Mouse (Mus musculus) right cerebral cortex, adult 2 months (tissue): ENCODE measurements around the gene Atp5e.

Source experiments
- DNase-seq, 2 experiments: peaks; one replicate each; pipeline ENCODE4 v3.0.0; 2021 to 2022; ENCODE audit warnings: low spot score in 2 of 2

The Atp5e gene

GRCm38 (mm10) chr2:174463789-174464523, at the start of gene Atp5e:
TSS of gene Atp5e (minus strand) at chr2:174464105.
- DNase-seq: peak; percentile 98

- DNase-seq: no peak
These were observed 45.9 kb upstream of the Atp5e start for GRCm38 (mm10) chr2:174509825-174510224.

- no peak for DNase-seq
These were observed 44.1 kb upstream of the Atp5e start for GRCm38 (mm10) chr2:174507998-174508397.

DNA sequence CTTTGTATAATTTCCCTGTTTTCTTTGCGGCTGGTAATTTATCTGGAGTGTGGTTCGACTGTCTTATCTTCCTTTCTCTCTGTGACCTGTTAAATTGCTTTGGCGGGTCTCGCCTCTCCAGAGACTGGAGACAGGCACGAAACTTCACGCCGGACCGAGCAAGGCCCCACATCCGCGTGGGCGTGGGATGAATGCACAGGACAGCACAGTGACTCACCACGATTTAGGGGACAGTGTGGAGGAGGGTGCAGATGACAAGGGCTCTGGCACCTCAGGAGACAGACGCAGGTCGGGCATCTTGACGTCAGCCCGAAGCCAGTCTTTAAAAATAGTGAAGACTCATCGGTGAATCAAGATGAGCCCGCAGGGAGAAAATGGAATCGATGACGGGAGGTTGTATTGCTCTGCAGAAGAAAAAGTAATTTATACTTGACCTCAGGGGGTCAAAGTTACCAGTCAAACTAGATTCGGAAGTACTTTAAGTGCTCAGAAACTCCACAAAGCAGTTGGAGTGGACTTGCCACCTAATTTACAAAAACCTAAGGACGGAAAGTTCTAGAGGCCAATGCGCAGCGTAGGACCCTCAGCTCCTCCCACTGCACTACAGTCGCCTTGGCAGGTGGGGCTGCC, 39.0 kb upstream of the Atp5e start:
- peak; percentile 14 to 26 for DNase-seq

GRCm38 (mm10) chr2:174502321-174502720, 38.4 kb upstream of the Atp5e start:
- DNase-seq: no peak

- DNase-seq: no peak
These were observed 37.6 kb upstream of the Atp5e start for GRCm38 (mm10) chr2:174501517-174501916.

GRCm38 (mm10) chr2:174500814-174501503, 37.1 kb upstream of the Atp5e start:
- no peak for DNase-seq

DNA sequence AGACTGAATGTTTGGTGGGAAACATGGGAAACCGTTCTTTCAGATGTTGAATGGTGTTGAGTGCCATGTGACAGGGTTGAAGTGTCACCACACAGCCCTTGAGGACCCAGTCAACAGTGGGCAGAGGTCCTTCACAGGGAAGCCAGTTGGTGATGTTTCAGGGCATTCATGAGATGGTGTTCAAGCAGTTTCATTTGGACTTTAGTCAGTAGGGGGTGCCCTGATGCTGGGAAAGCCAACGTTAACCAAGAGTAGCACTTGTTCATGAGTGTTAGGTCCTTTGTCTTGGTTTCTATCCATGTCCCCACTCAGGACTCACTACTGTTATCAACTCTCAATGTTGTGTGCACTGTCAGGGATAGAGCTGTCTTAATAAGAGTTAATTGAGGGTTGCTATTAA, 29.0 kb upstream of the Atp5e start:
- peak; percentile 28 to 64 for DNase-seq

DNA sequence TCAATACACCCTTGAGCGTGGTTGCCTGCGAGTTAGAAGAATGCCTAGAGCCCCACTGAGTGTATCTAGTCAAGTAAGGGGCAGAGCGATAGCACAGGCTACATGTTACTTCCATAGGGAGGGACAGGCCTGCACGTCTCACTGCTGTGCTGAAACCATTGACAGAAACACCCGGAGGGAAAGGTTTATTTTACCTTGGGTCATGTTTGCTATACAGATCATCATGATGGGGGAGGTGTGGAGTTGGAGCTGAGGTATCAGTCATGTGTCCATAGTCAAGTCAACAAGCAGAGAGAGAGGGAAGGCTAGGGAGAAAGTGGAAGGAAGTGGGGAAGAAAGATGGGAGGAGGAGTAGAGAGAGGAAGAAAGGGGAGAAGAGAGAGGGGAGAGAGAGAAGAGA, 23.1 kb upstream of the Atp5e start:
- no peak for DNase-seq

GRCm38 (mm10) chr2:174478746-174479145, 14.8 kb upstream of the Atp5e start:
- no peak for DNase-seq

GRCm38 (mm10) chr2:174477543-174478319, 13.8 kb upstream of the Atp5e start:
- no peak for DNase-seq

DNA sequence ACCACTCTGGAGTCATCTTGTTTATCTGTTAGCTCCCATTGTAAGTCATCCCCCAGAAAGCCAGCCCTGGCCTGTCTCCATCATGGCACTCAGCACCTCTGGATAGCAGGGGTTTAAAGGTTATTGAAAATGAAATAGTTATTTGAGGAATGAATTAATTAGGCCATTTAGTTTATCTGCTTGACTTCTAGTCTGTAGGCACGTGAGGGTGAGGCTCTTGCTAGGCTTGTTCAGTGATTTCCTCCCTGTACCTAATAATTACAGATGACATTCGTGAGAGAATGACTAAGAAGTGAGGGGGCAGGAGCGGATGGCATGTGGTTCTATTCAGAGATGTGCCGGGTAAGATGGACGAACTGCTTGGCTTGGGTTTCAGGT, 9.6 kb upstream of the Atp5e start:
- no peak for DNase-seq

DNA sequence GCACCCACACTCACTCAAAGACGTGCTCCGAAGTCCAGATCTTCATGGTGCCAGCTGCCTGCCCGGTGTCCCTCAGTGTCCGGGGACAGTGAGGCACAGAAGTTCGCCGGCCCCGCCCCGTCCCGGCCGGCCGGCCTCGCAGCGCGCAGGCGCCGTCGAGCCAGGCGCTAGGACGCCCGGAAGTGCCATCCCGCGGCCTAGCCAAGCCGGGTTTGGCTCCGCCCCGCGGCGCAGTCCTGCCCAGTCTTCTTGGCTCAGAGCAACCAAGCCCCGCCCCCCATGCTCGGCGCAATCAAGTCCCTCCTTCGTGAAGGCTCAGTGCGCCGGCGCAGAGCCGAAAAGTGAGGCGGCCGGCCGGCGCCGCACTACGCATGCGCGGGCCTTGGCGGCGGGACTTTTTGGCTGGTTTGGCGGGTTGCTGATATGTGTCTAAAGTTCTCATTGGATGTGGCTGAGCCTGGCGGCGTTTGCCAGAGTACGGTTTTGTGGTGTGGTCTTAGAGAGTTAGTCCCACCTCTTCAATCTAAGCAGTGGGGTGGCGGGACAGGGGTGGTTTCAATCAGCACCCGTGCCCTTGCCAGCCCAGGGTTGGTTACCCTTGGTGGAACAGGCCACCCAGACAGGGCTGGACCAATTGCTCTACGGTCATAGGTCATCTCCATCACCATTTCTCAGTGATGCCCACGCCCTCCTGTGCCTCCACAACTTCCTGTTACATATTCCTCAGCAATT, 9.1 kb upstream of the Atp5e start, which contains the start of gene Prelid3b:
Gene Prelid3b, minus strand, starts transcription at position 264 of the 732 bp plus-strand sequence.
- peak; percentile 98 to 99 for DNase-seq

GRCm38 (mm10) chr2:174472407-174472806, 8.5 kb upstream of the Atp5e start:
- DNase-seq: no peak

DNA sequence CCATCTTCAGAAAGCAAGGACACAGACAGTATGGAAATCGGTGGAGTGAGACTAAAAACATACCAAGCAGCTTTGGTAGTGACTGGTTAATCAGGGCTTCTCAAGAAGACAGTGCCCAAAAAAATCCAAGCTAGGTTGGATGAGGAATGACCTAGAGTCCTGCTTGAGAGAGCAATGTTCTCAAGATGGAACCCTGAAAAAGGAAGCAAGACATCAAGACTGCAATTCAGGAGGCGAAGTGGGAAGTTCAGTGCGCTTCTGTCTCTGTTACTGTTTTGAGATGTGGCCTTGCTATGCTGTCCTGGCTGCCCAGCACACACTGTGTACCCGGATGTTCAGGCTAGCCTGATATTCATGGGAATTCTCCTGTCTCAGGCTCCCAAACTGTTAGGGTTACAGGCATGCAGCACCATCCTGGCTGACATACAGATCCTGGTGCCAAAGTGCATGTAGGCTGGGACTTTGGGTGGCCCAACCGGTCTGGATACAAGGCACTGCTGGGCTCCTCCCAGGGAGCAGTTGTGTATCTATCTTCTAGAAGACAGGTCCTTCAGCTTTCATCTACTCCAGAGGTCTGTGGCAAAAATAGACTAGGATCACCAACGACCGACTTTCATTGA, 7.0 kb upstream of the Atp5e start:
- DNase-seq: no peak

- DNase-seq: no peak
These were observed 6.4 kb upstream of the Atp5e start for GRCm38 (mm10) chr2:174470333-174470732.

GRCm38 (mm10) chr2:174463370-174463769, 535 bp downstream of the Atp5e start:
- no peak for DNase-seq

DNA sequence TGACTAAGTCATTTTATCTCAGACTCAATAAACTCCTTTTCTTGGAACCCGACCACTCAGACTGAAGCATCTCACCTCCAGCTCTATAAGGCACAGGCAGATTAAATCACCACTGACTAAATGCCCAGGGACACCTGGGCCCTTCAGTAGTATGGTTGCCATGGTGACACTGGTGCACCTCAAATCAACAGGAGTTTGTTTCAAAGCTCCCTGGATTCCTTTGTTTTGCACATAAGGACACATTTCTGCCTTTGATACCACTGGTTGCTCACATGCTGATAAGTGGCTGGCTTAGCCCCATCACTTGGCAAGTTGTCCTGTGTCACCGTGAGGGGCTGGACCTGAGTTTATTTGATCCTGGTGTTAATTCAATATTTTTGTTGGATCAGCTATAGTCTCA, 4.5 kb downstream of the Atp5e start:
- no peak for DNase-seq

DNA sequence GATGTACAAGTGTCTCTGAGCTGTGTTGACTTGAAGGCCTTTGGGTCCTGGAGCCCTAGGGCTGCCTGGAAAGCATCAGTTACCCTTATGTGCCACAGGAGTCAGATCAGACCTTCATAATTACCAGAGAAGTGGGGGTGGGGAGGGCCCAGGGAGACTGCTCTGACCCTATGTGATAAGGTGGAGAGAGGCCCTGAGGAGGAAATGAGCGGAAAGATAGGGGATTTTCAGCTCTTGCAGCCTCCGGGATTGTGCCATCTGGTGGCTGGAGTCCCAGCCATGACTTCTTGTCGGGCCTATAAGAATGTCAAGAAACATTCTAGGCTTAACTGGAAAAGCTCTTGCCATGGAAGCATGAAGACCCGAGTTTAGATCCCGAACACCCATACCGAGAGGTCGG, 10.2 kb downstream of the Atp5e start:
- DNase-seq: no peak

DNA sequence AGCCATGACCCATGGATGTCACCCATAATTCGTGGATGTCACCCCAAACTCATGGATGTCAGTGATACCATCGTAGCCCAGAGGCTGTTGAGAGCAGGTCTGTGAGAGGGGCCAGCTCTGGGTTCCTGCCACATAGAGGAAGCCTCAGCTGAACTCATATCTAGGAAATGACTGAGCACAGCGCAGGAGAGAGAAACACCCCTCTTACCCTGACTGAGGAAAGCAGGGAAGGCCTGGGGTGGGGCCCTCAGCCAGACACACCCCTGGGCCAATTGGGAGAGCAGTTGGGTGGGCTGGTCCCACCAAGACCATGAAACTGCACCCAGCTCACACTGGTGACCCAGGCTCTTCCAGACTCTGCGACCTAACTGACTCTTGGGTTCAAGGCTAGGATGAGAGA, 13.6 kb downstream of the Atp5e start, which contains the start of gene Tubb1:
Gene Tubb1, plus strand, starts transcription at position 343 of the 400 bp plus-strand sequence.
- DNase-seq: no peak

- DNase-seq: no peak
These were observed 15.5 kb downstream of the Atp5e start for GRCm38 (mm10) chr2:174448405-174448804.
